Mouse (Mus musculus) liver, embryonic 15.5 days (tissue): ENCODE results near the gene Lbh. TPM values are rescaled to one million over a fixed set of nuclear protein-coding genes. Genes with fewer than 3 reads are reported as not detected.

Source experiments
- ATAC-seq: fragments of 200-750 bp; cut with Nextera tagmentation; 2 replicates; pipeline ENCODE4 v1.8.0; 2017; ENCODE audit warnings: moderate number of reproducible peaks, mild to moderate bottlenecking, moderate library complexity; ENCODE audit not compliant: insufficient read depth
- H3K27ac ChIP-seq: fragments of 300-500 bp; sonication (generic); replicated peaks from 2 replicates; pipeline ENCODE4 v1.5.1; 2015; ENCODE audit warnings: mild to moderate bottlenecking, inconsistent platforms
- H3K27me3 ChIP-seq: fragments of 300-500 bp; sonication (generic); 2 replicates; pipeline ENCODE4 v1.6.1; 2015; ENCODE audit warnings: mild to moderate bottlenecking, inconsistent platforms
- H3K36me3 ChIP-seq: fragments of 300-500 bp; sonication (generic); replicated peaks from 2 replicates; pipeline ENCODE4 v1.6.1; 2015; ENCODE audit warnings: moderate library complexity, mild to moderate bottlenecking, inconsistent platforms
- H3K4me1 ChIP-seq: fragments of 300-500 bp; sonication (generic); replicated peaks from 2 replicates; pipeline ENCODE4 v1.6.1; 2015; ENCODE audit warnings: inconsistent platforms
- H3K4me2 ChIP-seq: fragments of 300-500 bp; sonication (generic); 2 replicates; pipeline ENCODE4 v1.6.1; 2015; ENCODE audit warnings: moderate library complexity, mild to moderate bottlenecking, inconsistent platforms
- H3K4me3 ChIP-seq: fragments of 300-500 bp; sonication (generic); replicated peaks from 2 replicates; pipeline ENCODE4 v1.5.1; 2015; ENCODE audit warnings: mild to moderate bottlenecking, inconsistent platforms
- H3K9ac ChIP-seq: fragments of 300-500 bp; sonication (generic); 2 replicates; pipeline ENCODE4 v1.6.1; 2015; ENCODE audit warnings: moderate library complexity, mild to moderate bottlenecking, inconsistent platforms
- H3K9me3 ChIP-seq: fragments of 300-500 bp; sonication (generic); replicated peaks from 2 replicates; pipeline ENCODE4 v1.6.1; 2016; ENCODE audit warnings: inconsistent platforms
- WGBS: fragments of 180-500 bp; shearing (Covaris S2); methylation state at CpG from one replicate; pipeline ENCODE4 v1.1.7; 2015; ENCODE audit warnings: mixed read lengths; ENCODE audit not compliant: insufficient replicate concordance; 5-methylcytosine and 5-hydroxymethylcytosine counted together
- polyA plus RNA-seq: library from polyadenylated mRNA; unstranded; fragments of >200 nt; fragmentation: Nextera tagmentation; extraction: Ambion mirVana; gene quantifications from 2 replicates; pipeline ENCODE4 v1.2.1, GENCODE M21; 2015

Lbh gene
- polyA plus RNA-seq: 0.58 and 0.70 TPM in 2 replicates

GRCm38 (mm10) chr17:72918053-72918452, at the start of gene Lbh:
Gene Lbh, plus strand, starts transcription at chr17:72918305.
- H3K9me3 ChIP-seq: no peaks in the 10 kb centered on the region
- H3K27me3 ChIP-seq: peaks cover 56% of the 10 kb centered on the region
- H3K27ac ChIP-seq: peak within 1 kb of the TSS; percentile 55; the same call in 1 of the 2 replicates
- peak; percentile 72 for ATAC-seq
- WGBS: under 1% methylated on average over 35 of the region's 35 CpGs
- no peaks in the 10 kb centered on the region for H3K36me3 ChIP-seq
- H3K9ac ChIP-seq: peak within 1 kb of the TSS; percentile 42
- peaks cover 14% of the 10 kb centered on the region for H3K4me1 ChIP-seq
- H3K4me3 ChIP-seq: peak within 1 kb of the TSS; percentile 56
- H3K4me2 ChIP-seq: peak within 1 kb of the TSS; percentile 75

GRCm38 (mm10) chr17:72878979-72879378, 39.1 kb upstream of the Lbh start:
- no peaks in the 10 kb centered on the region for H3K27me3 ChIP-seq

DNA sequence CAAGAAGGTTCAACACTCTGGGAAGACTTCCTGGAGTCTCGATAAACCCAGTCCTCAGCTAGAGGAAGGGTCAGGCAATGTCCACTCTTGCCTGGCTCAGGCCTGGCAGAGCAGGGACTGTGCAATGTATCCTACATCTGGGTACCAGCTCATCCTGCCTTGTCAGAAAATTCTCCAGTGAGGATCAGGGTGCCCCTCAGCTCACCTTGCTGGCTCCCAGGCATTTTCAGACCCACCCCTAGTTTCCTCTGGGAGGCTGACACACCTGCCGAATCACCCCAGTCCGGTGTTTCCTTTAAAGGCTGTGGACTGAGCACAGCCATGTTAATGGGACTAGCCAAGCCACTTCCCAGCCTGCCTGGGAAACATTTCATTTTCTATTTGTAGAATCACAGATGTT, 37.9 kb upstream of the Lbh start:
- no peaks in the 10 kb centered on the region for H3K36me3 ChIP-seq
- H3K9ac ChIP-seq: no peak overlapping the region
- H3K27me3 ChIP-seq: no peaks in the 10 kb centered on the region
- 48% methylated on average over 3 of the region's 3 CpGs for WGBS
- H3K27ac ChIP-seq: no peak overlapping the region
- ATAC-seq: no peak
- H3K9me3 ChIP-seq: no peaks in the 10 kb centered on the region
- H3K4me2 ChIP-seq: no peak overlapping the region
- H3K4me3 ChIP-seq: no peak overlapping the region
- no peaks in the 10 kb centered on the region for H3K4me1 ChIP-seq

More at GRCm38 (mm10) chr17:72878979-72879378, 39.1 kb upstream of the Lbh start:
- WGBS: 70% methylated on average over 9 of the region's 9 CpGs
- ATAC-seq: no peak
- Histone ChIP-seq H3K36me3 (no peaks in the 10 kb centered on the region), H3K4me1 (no peaks in the 10 kb centered on the region), H3K4me3 (no peak overlapping the region), H3K9me3 (no peaks in the 10 kb centered on the region), H3K9ac (no peak overlapping the region), H3K27ac (no peak overlapping the region), H3K4me2 (no peak overlapping the region)

GRCm38 (mm10) chr17:72881051-72881450, 37.1 kb upstream of the Lbh start:
- Histone ChIP-seq H3K27me3 (no peaks in the 10 kb centered on the region), H3K4me2 (no peak overlapping the region), H3K9ac (no peak overlapping the region), H3K4me1 (no peaks in the 10 kb centered on the region), H3K9me3 (no peaks in the 10 kb centered on the region), H3K4me3 (no peak overlapping the region), H3K36me3 (no peaks in the 10 kb centered on the region), H3K27ac (no peak overlapping the region)
- ATAC-seq: no peak
- WGBS: 54% methylated on average over 3 of the region's 3 CpGs

DNA sequence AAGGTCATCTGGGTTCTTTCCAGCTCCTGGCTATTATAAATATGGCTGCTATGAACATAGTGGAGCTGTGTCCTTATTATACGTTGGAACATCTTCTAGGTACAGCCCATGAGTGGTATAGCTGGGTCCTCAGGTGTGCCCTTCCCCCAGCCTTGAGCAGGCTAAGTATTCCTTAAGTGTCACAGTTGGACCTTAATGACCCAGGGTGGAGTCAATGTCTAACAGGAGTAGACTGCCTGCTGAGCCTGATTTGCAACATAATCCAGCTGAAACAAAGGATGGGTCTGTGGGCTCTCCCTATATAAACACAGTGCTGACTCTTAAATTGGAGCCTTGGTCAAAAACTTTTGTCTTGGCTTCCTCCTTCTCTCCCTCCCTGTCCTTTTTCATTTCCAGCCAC, 36.3 kb upstream of the Lbh start:
- H3K4me1 ChIP-seq: no peaks in the 10 kb centered on the region
- no peak for ATAC-seq
- no peaks in the 10 kb centered on the region for H3K27me3 ChIP-seq

DNA sequence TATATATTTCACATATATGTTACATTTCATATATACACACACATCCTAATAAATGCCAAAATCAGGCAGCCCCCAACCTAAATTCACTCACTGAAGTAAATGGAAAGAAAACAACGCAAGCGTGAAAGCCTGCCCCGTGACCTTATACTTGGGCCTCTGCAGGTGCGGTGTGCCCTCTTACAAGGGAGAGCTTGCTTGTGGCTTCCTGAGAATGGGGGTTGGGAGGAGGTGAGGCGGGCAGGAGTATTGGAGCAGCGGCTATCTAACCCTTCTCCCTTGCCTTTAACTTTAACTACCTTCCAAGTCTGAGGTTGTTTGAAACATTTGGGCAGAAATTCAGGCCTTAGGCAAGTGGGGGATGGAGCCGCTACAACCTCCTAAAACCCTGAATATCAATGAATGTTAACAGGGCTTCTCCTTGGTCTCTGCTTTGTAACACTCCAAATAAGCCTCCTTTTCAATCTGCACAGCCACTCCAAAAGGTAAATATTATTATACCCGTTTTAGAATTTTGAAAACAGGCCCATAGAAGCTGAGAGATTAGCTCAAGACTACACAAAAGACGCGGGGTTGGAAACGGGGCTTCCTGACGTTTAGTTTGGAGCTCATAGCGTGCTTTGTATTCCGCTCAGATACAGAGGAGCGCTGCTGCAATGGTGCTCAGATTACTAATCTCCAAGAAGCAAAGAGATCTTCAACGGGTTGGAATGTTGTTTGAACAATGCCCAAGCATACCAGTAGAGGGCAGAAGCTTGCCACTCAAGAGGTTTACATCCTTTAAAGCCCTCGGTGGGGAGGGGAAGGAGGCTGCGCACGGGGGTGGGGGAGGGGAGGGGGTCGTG, 28.3 kb upstream of the Lbh start:
- Histone ChIP-seq H3K4me1 (no peaks in the 10 kb centered on the region), H3K4me2 (no peak overlapping the region), H3K9me3 (no peaks in the 10 kb centered on the region), H3K27ac (no peak overlapping the region), H3K4me3 (no peak overlapping the region), H3K36me3 (no peaks in the 10 kb centered on the region), H3K27me3 (no peaks in the 10 kb centered on the region), H3K9ac (no peak overlapping the region)
- ATAC-seq: no peak
- 23% methylated on average over 20 of the region's 20 CpGs for WGBS

More for the DNA sequence above, 36.3 kb upstream of the Lbh start:
- H3K4me3 ChIP-seq: no peak overlapping the region
- H3K27ac ChIP-seq: no peak overlapping the region
- no peaks in the 10 kb centered on the region for H3K36me3 ChIP-seq
- H3K9me3 ChIP-seq: no peaks in the 10 kb centered on the region
- 41% methylated on average over 1 of the region's 1 CpGs for WGBS
- no peak overlapping the region for H3K4me2 ChIP-seq
- no peak overlapping the region for H3K9ac ChIP-seq

GRCm38 (mm10) chr17:72890398-72890898, 27.7 kb upstream of the Lbh start:
- no peak overlapping the region for H3K9ac ChIP-seq
- no peak overlapping the region for H3K4me2 ChIP-seq
- no peaks in the 10 kb centered on the region for H3K27me3 ChIP-seq
- no peaks in the 10 kb centered on the region for H3K4me1 ChIP-seq
- 61% methylated on average over 8 of the region's 8 CpGs for WGBS
- no peaks in the 10 kb centered on the region for H3K36me3 ChIP-seq
- ATAC-seq: no peak
- no peak overlapping the region for H3K4me3 ChIP-seq
- H3K27ac ChIP-seq: no peak overlapping the region
- H3K9me3 ChIP-seq: no peaks in the 10 kb centered on the region

DNA sequence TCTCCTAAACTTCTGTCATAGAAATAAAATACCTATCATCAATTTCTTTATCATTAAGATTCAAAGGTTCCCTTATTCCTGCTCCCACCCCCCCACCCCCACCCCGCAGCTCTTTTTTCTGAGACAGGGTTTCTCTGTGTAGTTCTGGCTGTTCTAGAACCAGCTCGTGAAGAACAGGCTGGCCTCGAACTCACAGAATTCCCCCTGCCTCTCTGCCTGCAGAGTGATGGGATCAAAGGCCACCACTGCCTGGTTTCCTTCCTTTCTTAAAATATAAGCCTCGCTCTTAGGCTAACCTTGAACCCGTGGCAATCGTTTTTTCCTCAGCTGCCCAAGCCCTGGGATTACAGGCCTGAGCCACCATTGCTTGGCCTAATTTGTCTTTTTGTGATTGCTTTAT, 26.5 kb upstream of the Lbh start:
- Histone ChIP-seq H3K4me2 (no peak overlapping the region), H3K4me3 (no peak overlapping the region), H3K36me3 (no peaks in the 10 kb centered on the region), H3K27ac (no peak overlapping the region), H3K4me1 (no peaks in the 10 kb centered on the region), H3K27me3 (no peaks in the 10 kb centered on the region), H3K9me3 (no peaks in the 10 kb centered on the region), H3K9ac (no peak overlapping the region)
- WGBS: 65% methylated on average over 6 of the region's 6 CpGs
- no peak for ATAC-seq

DNA sequence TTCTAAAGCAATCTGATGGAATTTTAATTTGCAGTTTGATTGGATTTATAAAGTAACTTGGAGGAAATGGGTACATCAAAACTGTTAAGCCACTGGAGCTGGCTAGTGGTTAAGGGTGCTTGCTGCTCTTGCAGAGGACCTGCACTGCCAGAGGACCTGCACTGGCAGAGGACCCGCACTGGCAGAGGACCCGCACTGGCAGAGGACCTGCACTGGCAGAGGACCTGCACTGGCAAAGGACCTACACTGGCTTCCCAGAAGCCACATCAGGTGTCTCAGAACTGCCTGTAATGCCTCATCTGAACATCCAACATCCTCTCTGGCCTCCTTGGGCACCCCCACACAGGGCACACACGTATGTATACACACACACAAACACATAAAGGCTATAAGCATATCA, 22.6 kb upstream of the Lbh start:
- H3K27me3 ChIP-seq: no peaks in the 10 kb centered on the region
- H3K36me3 ChIP-seq: no peaks in the 10 kb centered on the region
- H3K9me3 ChIP-seq: no peaks in the 10 kb centered on the region
- no peak for ATAC-seq
- H3K4me3 ChIP-seq: no peak overlapping the region
- H3K9ac ChIP-seq: no peak overlapping the region
- H3K27ac ChIP-seq: no peak overlapping the region
- WGBS: 85% methylated on average over 3 of the region's 3 CpGs
- no peak overlapping the region for H3K4me2 ChIP-seq
- H3K4me1 ChIP-seq: no peaks in the 10 kb centered on the region

- H3K27ac ChIP-seq: no peak overlapping the region
- H3K4me2 ChIP-seq: no peak overlapping the region
- no peak overlapping the region for H3K4me3 ChIP-seq
- H3K9me3 ChIP-seq: no peaks in the 10 kb centered on the region
- H3K36me3 ChIP-seq: no peaks in the 10 kb centered on the region
- H3K27me3 ChIP-seq: no peaks in the 10 kb centered on the region
- H3K4me1 ChIP-seq: no peaks in the 10 kb centered on the region
- WGBS: 68% methylated on average over 7 of the region's 7 CpGs
- ATAC-seq: no peak
- no peak overlapping the region for H3K9ac ChIP-seq
These were observed 21.0 kb upstream of the Lbh start for GRCm38 (mm10) chr17:72897076-72897475.

- no peak overlapping the region for H3K4me2 ChIP-seq
- H3K9me3 ChIP-seq: no peaks in the 10 kb centered on the region
- no peak for ATAC-seq
- WGBS: 62% methylated on average over 5 of the region's 5 CpGs
- H3K36me3 ChIP-seq: no peaks in the 10 kb centered on the region
- H3K4me1 ChIP-seq: no peaks in the 10 kb centered on the region
- no peaks in the 10 kb centered on the region for H3K27me3 ChIP-seq
- no peak overlapping the region for H3K9ac ChIP-seq
- no peak overlapping the region for H3K4me3 ChIP-seq
- H3K27ac ChIP-seq: no peak overlapping the region
These were observed 20.1 kb upstream of the Lbh start for GRCm38 (mm10) chr17:72897961-72898360.
